Mouse (Mus musculus) neural tube, embryonic 14.5 days (tissue): ENCODE measurements around the gene Erf. TPM values are rescaled to one million over a fixed set of nuclear protein-coding genes. Genes with fewer than 3 reads are reported as not detected.

Experiments
- ATAC-seq: fragments of 200-750 bp; cut with Nextera tagmentation; 2 replicates; pipeline ENCODE4 v1.8.0; 2017; ENCODE audit warnings: low read depth, mild to moderate bottlenecking, moderate TSS enrichment, moderate library complexity
- H3K27ac ChIP-seq: fragments of 300-500 bp; sonication (generic); 2 replicates; pipeline ENCODE4 v1.5.1; 2014; ENCODE audit warnings: low read depth, mild to moderate bottlenecking, control low read depth, low read length, moderate library complexity, mixed read lengths
- H3K27me3 ChIP-seq: fragments of 300-500 bp; sonication (generic); 2 replicates; pipeline ENCODE4 v1.6.1; 2014; ENCODE audit warnings: low read length; ENCODE audit not compliant: control insufficient read depth, insufficient read depth
- H3K36me3 ChIP-seq: fragments of 300-500 bp; sonication (generic); 2 replicates; pipeline ENCODE4 v1.6.1; 2014; ENCODE audit warnings: low read length, mixed read lengths; ENCODE audit not compliant: control insufficient read depth, insufficient read depth
- H3K4me1 ChIP-seq: fragments of 300-500 bp; sonication (generic); 2 replicates; pipeline ENCODE4 v1.6.1; 2014; ENCODE audit warnings: low read length; ENCODE audit not compliant: control insufficient read depth, insufficient read depth
- H3K4me2 ChIP-seq: fragments of 300-500 bp; sonication (generic); 2 replicates; pipeline ENCODE4 v1.6.1; 2014; ENCODE audit warnings: mild to moderate bottlenecking, low read depth, low read length, control low read depth
- H3K4me3 ChIP-seq: fragments of 300-500 bp; sonication (generic); 2 replicates; pipeline ENCODE4 v1.5.1; 2014; ENCODE audit warnings: low read depth, low read length, control low read depth, mixed read lengths
- H3K9ac ChIP-seq: fragments of 300-500 bp; sonication (generic); replicated peaks from 2 replicates; pipeline ENCODE4 v1.6.1; 2014; ENCODE audit warnings: low read depth, mild to moderate bottlenecking, control low read depth, low read length, mixed read lengths
- H3K9me3 ChIP-seq: fragments of 300-500 bp; sonication (generic); 2 replicates; pipeline ENCODE4 v1.6.1; 2016; ENCODE audit warnings: low read length; ENCODE audit not compliant: control insufficient read depth
- WGBS: fragments of 180-500 bp; shearing (Covaris S2); extraction: QIAGEN DNeasy Blood & Tissue Kit; methylation state at CpG from one replicate; pipeline ENCODE4 v1.1.7; 2014; 5-methylcytosine and 5-hydroxymethylcytosine counted together
- polyA plus RNA-seq: library from polyadenylated mRNA; unstranded; fragments of >200 nt; fragmentation: Nextera tagmentation; extraction: Ambion mirVana; gene quantifications from 2 replicates; pipeline ENCODE4 v1.2.1, GENCODE M21; 2014

Erf gene
- polyA plus RNA-seq, 1 experiment from 2014 or later = 4.5 TPM

DNA sequence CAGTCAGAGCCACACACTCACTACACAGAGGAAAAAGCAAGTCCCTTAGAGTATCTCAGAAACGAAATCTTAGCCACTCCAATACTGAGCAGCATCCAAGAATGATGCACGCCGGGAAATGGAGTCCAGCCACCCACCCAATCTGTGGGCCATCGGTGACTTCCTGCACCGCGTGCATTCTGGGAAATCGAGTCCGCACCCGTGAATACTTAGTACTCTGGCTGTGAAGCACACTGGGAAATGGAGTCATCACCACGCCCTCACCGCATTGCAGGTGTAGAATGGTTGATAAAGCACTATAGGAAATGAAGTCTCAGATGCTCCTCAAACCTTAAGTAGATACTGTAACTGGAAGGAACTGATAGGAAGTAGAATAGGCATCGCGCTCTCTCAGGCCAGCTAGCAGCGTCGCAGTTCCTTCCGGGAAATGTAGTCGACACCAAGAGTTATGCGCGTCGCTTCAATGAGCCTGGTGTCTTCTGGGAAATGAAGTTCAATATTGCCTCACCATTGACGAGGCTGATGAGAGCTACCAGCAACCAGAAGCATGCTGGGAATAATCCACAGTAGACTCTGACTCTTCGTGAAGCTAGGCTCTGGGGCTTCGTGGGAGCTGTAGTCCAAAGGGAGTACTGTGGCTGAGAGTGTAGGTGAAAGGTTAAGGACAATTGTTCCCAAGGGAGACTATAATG, 12.4 kb downstream of the Erf start:
- peak overlapping the region; percentile 75 for H3K27ac ChIP-seq
- under 1% methylated on average over 23 of the region's 23 CpGs for WGBS
- peaks cover 7% of the 10 kb centered on the region; the same call in 1 of the 2 replicates for H3K36me3 ChIP-seq
- H3K4me2 ChIP-seq = peak overlapping the region; percentile 67
- H3K4me3 ChIP-seq = peak overlapping the region; percentile 90
- no peaks in the 10 kb centered on the region for H3K9me3 ChIP-seq
- H3K4me1 ChIP-seq = peaks cover 15% of the 10 kb centered on the region
- peak overlapping the region; percentile 95 for H3K9ac ChIP-seq
- peak; percentile 94 for ATAC-seq
- no peaks in the 10 kb centered on the region for H3K27me3 ChIP-seq

- Histone ChIP-seq H3K4me3 (peak within 1 kb of the TSS; percentile 90), H3K27me3 (no peaks in the 10 kb centered on the region), H3K9ac (peak within 1 kb of the TSS; percentile 95), H3K9me3 (no peaks in the 10 kb centered on the region), H3K27ac (peak within 1 kb of the TSS; percentile 75), H3K4me1 (peaks cover 15% of the 10 kb centered on the region), H3K4me2 (peak within 1 kb of the TSS; percentile 67), H3K36me3 (peaks cover 14% of the 10 kb centered on the region; the same call in 1 of the 2 replicates)
- WGBS = under 1% methylated on average over 58 of the region's 76 CpGs
- ATAC-seq = peak; percentile 85
Measured at GRCm38 (mm10) chr7:25237249-25238014, 13.1 kb downstream of the Erf start, which contains the start of gene Gsk3a. Gene Gsk3a, minus strand, starts transcription at chr7:25237851.

DNA sequence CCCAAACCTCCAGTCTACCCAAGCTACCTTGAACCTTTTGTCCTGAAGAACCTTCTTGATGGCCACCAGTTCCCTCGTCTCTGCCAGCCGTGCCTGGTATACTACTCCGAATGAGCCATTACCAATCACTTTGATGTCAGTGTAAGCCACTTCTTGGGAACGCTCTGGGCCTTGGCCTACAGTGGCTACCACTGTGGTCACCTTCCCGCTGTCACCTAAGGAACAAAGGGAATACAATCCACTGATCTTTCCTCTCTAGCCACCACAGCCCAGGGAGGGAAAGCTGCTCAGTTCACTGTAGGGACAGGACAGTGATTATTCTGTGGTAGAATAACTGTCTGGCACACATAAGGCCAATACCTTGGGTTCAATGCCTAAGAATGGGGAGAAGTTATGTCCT, 15.0 kb downstream of the Erf start:
- ATAC-seq = no peak
- WGBS = 87% methylated on average over 5 of the region's 5 CpGs
- Histone ChIP-seq H3K27me3 (no peaks in the 10 kb centered on the region), H3K9ac (no peak overlapping the region), H3K4me1 (peaks cover 15% of the 10 kb centered on the region), H3K27ac (no peak overlapping the region), H3K36me3 (peaks cover 27% of the 10 kb centered on the region), H3K4me2 (no peak overlapping the region), H3K9me3 (no peaks in the 10 kb centered on the region), H3K4me3 (no peak overlapping the region)

- Histone ChIP-seq H3K36me3 (peaks cover 44% of the 10 kb centered on the region), H3K4me1 (peaks cover 15% of the 10 kb centered on the region), H3K4me3 (no peak overlapping the region), H3K27ac (no peak overlapping the region), H3K9me3 (no peaks in the 10 kb centered on the region), H3K27me3 (no peaks in the 10 kb centered on the region), H3K9ac (no peak overlapping the region), H3K4me2 (no peak overlapping the region)
- WGBS = 88% methylated on average over 2 of the region's 2 CpGs
- ATAC-seq = no peak
Measured at GRCm38 (mm10) chr7:25233061-25233460, 17.5 kb downstream of the Erf start.

DNA sequence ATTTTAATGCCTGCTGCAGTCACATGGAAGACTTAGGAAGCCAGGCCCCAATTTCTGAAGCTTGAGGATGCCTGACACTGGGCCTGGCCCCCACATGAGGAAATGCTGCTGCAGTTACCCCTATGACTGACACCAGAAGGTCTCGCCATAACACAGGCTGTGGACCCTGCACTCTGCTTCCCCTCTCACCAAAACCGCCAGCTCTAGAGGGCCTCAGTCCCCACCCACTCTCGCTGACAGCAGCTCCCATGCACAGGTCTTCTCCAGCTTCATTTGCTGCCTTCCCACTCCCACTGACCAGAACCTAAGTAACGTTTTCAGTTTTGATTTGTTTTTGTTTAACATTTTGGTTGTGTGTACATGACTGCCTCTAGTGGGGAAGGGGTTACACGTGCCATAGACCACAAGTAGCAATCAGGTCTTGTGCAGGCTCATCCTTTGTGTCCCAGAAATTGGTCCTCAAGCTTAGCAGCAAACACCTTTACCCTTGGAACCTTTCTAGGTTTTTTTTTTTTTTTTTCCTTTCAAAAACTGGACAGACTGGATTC, 18.4 kb downstream of the Erf start:
- H3K9ac ChIP-seq = no peak overlapping the region
- peaks cover 15% of the 10 kb centered on the region for H3K4me1 ChIP-seq
- no peaks in the 10 kb centered on the region for H3K27me3 ChIP-seq
- H3K36me3 ChIP-seq = peaks cover 46% of the 10 kb centered on the region
- no peak overlapping the region for H3K27ac ChIP-seq
- no peak overlapping the region for H3K4me2 ChIP-seq
- WGBS = 79% methylated on average over 5 of the region's 5 CpGs
- no peak overlapping the region for H3K4me3 ChIP-seq
- ATAC-seq = no peak
- no peaks in the 10 kb centered on the region for H3K9me3 ChIP-seq

DNA sequence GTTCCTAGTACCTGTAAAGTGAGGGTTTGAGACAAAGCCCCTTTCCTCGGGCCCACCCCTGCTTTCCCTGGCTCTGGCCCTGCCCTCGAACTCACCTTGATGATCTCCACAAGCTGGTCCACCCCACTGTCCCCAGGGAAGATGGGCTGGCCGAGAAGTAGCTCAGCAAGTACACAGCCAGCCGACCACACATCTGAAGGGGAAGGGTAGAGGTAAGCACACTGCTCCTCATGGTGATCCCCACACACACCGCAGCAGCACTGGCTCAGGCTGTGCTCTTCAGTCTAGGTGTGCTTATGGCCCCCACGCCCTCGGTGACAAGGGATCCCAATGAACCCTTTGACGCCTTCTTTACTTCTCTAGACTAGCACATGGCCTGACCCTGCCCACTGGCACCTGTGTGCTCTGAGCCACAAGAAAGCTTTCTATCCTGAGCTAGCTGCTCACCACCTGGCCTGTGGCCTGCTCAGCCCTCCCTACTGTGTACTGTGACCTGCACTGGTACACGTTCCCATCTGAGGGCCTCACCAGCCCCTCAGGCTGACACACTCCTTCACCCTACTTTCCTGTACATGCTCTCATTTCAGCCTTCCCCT, 19.8 kb downstream of the Erf start:
- peaks cover 4% of the 10 kb centered on the region; the same call in 1 of the 2 replicates for H3K4me1 ChIP-seq
- no peak overlapping the region for H3K4me2 ChIP-seq
- no peak overlapping the region for H3K27ac ChIP-seq
- ATAC-seq = no peak
- H3K4me3 ChIP-seq = no peak overlapping the region
- H3K9me3 ChIP-seq = no peaks in the 10 kb centered on the region
- H3K27me3 ChIP-seq = no peaks in the 10 kb centered on the region
- H3K36me3 ChIP-seq = peaks cover 58% of the 10 kb centered on the region
- 93% methylated on average over 9 of the region's 9 CpGs for WGBS
- H3K9ac ChIP-seq = no peak overlapping the region

DNA sequence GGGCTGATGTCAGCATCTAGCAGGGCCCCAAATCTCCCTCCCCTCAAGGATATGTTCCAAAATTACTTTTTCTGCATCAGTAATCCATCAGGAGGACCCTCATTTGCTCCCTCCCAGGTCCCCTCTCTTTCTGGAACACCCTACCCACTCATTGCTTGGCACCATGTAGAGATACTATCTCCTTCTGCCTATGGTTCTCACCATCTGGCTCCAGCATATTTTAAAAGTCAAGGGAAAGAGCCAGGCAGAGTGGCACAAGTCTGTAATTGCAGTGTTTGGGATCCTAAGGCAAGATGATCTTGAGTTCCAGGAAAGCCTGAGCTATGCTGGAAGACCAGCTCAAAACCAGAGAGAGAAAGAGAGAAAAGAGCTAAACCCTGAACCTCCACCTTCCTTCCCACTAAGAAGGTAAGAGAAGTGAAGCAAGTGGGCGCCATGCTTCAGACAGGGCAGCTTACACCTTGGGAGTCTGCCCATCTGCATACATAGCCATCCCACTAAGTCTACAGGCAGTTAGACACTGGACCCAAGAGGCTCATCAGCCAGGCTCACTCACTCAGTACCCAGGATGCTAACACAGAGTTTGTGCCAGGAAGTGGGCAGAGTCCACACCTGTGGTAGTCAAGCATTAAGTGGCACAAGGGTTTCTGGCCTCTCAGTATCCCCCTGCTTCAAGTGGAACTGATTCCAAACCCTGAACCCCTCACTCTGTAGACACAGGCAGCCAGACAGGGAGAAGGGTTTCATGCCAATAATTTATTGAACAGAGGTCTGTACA, 22.8 kb downstream of the Erf start:
- no peaks in the 10 kb centered on the region for H3K9me3 ChIP-seq
- H3K27me3 ChIP-seq = no peaks in the 10 kb centered on the region
- H3K9ac ChIP-seq = no peak overlapping the region
- 100% methylated on average over 1 of the region's 1 CpGs for WGBS
- no peaks in the 10 kb centered on the region for H3K4me1 ChIP-seq
- H3K4me2 ChIP-seq = no peak overlapping the region
- no peak for ATAC-seq
- H3K36me3 ChIP-seq = peaks cover 60% of the 10 kb centered on the region
- no peak overlapping the region for H3K27ac ChIP-seq
- H3K4me3 ChIP-seq = no peak overlapping the region

GRCm38 (mm10) chr7:25222275-25222967, 28.1 kb downstream of the Erf start:
- H3K9me3 ChIP-seq = no peaks in the 10 kb centered on the region
- no peak for ATAC-seq
- H3K9ac ChIP-seq = 0 out of 2 replicates have a peak overlapping the region, but pooled peaks have one; percentile 51
- H3K4me3 ChIP-seq = peak overlapping the region; percentile 45
- no peaks in the 10 kb centered on the region for H3K27me3 ChIP-seq
- peak overlapping the region; percentile 70 for H3K4me2 ChIP-seq
- peaks cover 27% of the 10 kb centered on the region for H3K36me3 ChIP-seq
- no peak overlapping the region for H3K27ac ChIP-seq
- peaks cover 21% of the 10 kb centered on the region for H3K4me1 ChIP-seq
- WGBS = 88% methylated on average over 10 of the region's 10 CpGs
